Mouse (Mus musculus) frontal cortex, postnatal 36 days (tissue): Measurements from ENCODE around the gene Srsf6.

Source experiments
- DNase-seq, 2 experiments: peaks; one replicate each; pipeline ENCODE4 v3.0.0; 2022; ENCODE audit warnings: low spot score in 2 of 2

Srsf6 gene

DNA sequence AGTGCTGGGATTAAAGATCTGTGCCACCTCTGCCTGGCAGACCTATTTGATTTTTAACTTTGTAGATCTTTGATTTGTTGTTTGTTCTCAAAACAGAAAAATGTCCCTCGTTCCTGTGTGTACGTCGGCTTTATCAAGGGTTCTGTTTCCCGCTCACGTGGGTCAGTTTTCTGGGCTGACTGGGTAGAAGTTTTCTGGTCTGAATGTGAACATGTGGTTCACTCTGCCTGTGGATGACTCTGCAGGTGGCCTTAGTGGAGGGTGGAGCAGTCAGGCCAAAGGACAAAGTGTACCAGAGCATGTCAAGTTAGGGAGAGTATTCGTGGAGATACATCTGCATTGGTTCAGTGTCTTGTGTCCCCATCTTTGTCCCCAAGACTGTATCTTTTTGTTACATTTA, 53.1 kb downstream of the Srsf6 start:
- DNase-seq, result no peak

DNA sequence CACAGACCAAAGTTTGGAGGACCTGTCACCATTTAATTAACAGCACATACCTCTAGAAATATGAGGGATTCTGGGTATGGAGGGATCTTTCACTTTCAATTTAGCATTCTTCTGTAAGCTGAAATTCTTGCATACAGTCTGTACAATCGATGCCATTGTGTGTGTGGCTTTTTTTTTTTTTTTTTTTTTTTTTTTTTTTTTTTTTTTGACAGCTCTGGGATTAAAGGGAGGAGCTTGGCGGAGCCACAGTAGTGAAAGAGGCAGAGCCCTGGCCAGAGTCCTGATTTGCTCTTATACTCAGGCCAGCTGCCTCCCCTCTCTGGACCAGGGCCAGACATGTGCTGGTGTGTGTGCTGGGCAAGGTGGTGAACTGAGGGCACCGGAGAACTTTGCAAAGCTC, 54.6 kb downstream of the Srsf6 start:
- DNase-seq, result no peak
